Mouse (Mus musculus) intestine, embryonic 14.5 days (tissue): ENCODE measurements around the gene Tacr2. TPM values are rescaled to one million over a fixed set of nuclear protein-coding genes. Genes with fewer than 3 reads are reported as not detected.

ENCODE experiments used
- ATAC-seq: fragments of 200-750 bp; cut with Nextera tagmentation; replicated peaks from 2 replicates; pipeline ENCODE4 v1.8.0; 2017; ENCODE audit warnings: low read depth, moderate number of reproducible peaks, moderate TSS enrichment, moderate library complexity; ENCODE audit not compliant: low FRiP score, low TSS enrichment
- DNase-seq: peaks from one replicate; pipeline ENCODE4 v3.0.0-alpha.2; 2018; ENCODE audit warnings: low spot score
- H3K27ac ChIP-seq: fragments of 300-500 bp; sonication (generic); 2 replicates; pipeline ENCODE4 v1.5.1; 2014; ENCODE audit warnings: low read depth, mild to moderate bottlenecking, control low read depth
- H3K27me3 ChIP-seq: fragments of 300-500 bp; sonication (generic); replicated peaks from 2 replicates; pipeline ENCODE4 v1.6.1; 2014; ENCODE audit warnings: low read length, control low read depth; ENCODE audit not compliant: control insufficient read depth, insufficient read depth
- H3K36me3 ChIP-seq: fragments of 300-500 bp; sonication (generic); 2 replicates; pipeline ENCODE4 v1.6.1; 2014; ENCODE audit warnings: low read length, control low read depth; ENCODE audit not compliant: control insufficient read depth, insufficient read depth
- H3K4me1 ChIP-seq: fragments of 300-500 bp; sonication (generic); replicated peaks from 2 replicates; pipeline ENCODE4 v1.6.1; 2014; ENCODE audit warnings: low read length, control low read depth, mixed read lengths; ENCODE audit not compliant: control insufficient read depth, insufficient read depth
- H3K4me2 ChIP-seq: fragments of 300-500 bp; sonication (generic); 2 replicates; pipeline ENCODE4 v1.6.1; 2014; ENCODE audit warnings: low read length
- H3K4me3 ChIP-seq: fragments of 300-500 bp; sonication (generic); 2 replicates; pipeline ENCODE4 v1.5.1; 2014; ENCODE audit warnings: low read depth, low read length, control low read depth, mixed read lengths
- H3K9ac ChIP-seq: fragments of 300-500 bp; sonication (generic); 2 replicates; pipeline ENCODE4 v1.6.1; 2014; ENCODE audit warnings: mild to moderate bottlenecking, low read length
- H3K9me3 ChIP-seq: fragments of 300-500 bp; sonication (generic); 2 replicates; pipeline ENCODE4 v1.6.1; 2016; ENCODE audit warnings: low read length, control low read depth; ENCODE audit not compliant: control insufficient read depth
- WGBS: fragments of 180-500 bp; shearing (Covaris S2); extraction: QIAGEN DNeasy Blood & Tissue Kit; methylation state at CpG from one replicate; pipeline ENCODE4 v1.1.7; 2014; 5-methylcytosine and 5-hydroxymethylcytosine counted together
- polyA plus RNA-seq: library from polyadenylated mRNA; unstranded; fragments of >200 nt; fragmentation: Nextera tagmentation; extraction: Ambion mirVana; gene quantifications from 2 replicates; pipeline ENCODE4 v1.2.1, GENCODE M21; 2014

Gene Tacr2
- polyA plus RNA-seq, 1 experiment from 2014 or later: 0.50 TPM

DNA sequence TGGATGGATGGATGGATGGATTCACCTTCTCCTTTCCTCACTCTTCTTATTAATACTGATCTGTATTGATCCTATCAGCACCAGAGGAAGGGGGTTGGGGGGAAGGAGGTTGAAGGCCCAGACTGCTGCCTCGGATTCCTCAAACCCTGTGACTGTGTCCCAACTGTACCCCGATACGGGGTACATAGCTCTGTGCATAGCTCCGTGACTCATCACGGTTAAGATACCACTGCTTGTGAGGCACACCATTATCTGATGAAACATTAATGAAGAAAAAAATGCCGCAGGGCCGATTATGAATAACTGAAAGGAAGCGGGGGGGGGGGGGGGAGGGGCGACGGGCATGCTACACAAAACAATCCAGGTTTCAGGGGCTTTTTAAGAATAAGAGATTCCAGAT, 60.9 kb downstream of the Tacr2 start:
- no peak overlapping the region for H3K4me3 ChIP-seq
- 0 out of 2 replicates have a peak, but pooled peaks cover 3% of the 10 kb centered on the region for H3K4me1 ChIP-seq
- no peaks in the 10 kb centered on the region for H3K36me3 ChIP-seq
- H3K9me3 ChIP-seq: no peaks in the 10 kb centered on the region
- ATAC-seq: no peak
- H3K4me2 ChIP-seq: no peak overlapping the region
- DNase-seq: no peak
- H3K27ac ChIP-seq: no peak overlapping the region
- 90% methylated on average over 7 of the region's 10 CpGs for WGBS
- no peak overlapping the region for H3K9ac ChIP-seq
- no peaks in the 10 kb centered on the region for H3K27me3 ChIP-seq

DNA sequence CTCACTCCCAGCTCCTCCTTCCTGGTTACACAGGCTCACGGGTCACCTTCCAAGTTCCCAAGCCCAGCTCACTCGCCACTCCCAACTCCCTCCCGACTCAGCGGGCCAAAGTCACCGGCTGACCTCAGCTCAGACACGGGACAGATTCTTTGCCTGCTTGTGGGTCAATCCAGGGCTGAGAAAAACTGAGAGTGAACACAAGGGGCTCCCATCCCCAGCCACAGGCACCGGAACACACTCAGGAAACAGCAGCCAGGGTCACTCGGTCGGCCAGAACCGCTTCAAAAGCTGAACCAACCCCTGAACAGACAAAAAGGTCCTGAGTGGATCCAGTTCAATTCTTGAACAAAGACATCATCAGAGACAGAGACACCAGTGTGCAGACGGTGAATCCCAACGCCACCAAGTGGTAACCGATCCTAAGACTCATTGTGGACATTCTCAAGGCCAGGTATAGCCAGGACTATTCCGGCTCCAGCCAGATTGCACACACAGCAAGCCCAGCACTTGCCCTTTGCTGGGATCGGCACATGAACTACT, 61.7 kb downstream of the Tacr2 start:
- Histone ChIP-seq H3K4me1 (0 out of 2 replicates have a peak, but pooled peaks cover 3% of the 10 kb centered on the region), H3K27me3 (no peaks in the 10 kb centered on the region), H3K36me3 (no peaks in the 10 kb centered on the region), H3K9ac (no peak overlapping the region), H3K4me2 (no peak overlapping the region), H3K4me3 (no peak overlapping the region), H3K27ac (no peak overlapping the region), H3K9me3 (no peaks in the 10 kb centered on the region)
- 60% methylated on average over 15 of the region's 15 CpGs for WGBS
- DNase-seq: no peak
- 0 out of 2 replicates have a peak, but pooled peaks have one; percentile 40 for ATAC-seq

Other genes starting within 250 kb of the Tacr2 start
- gene Neurog3, start 119.3 kb upstream of the Tacr2 start, polyA plus RNA-seq: 8.5 and 20.9 TPM in 2 replicates
- gene Fam241b, start 108.5 kb upstream of the Tacr2 start, polyA plus RNA-seq: 7.6 and 10.3 TPM in 2 replicates
- gene Tspan15, start 21.2 kb upstream of the Tacr2 start, polyA plus RNA-seq: 31.5 and 32.5 TPM in 2 replicates
- 20.3 and 24.1 TPM in 2 replicates for gene Hk1, start 127.5 kb downstream of the Tacr2 start, polyA plus RNA-seq
- 4.5 and 5.8 TPM in 2 replicates for gene Hkdc1, start 170.1 kb downstream of the Tacr2 start, polyA plus RNA-seq
- 0.37 and 0.59 TPM in 2 replicates for gene 4930507D05Rik, start 197.1 kb downstream of the Tacr2 start, polyA plus RNA-seq
- 31.2 and 34.0 TPM in 2 replicates for gene Supv3l1, start 197.3 kb downstream of the Tacr2 start, polyA plus RNA-seq
- 81.2 and 93.0 TPM in 2 replicates for gene Vps26a, start 234.4 kb downstream of the Tacr2 start, polyA plus RNA-seq